Mouse (Mus musculus) midbrain, embryonic 14.5 days (tissue): ENCODE measurements around the gene Ankrd17. TPM values are rescaled to one million over a fixed set of nuclear protein-coding genes. Genes with fewer than 3 reads are reported as not detected.

ENCODE experiments used
- ATAC-seq: fragments of 200-750 bp; cut with Nextera tagmentation; 2 replicates; pipeline ENCODE4 v1.8.0; 2017; ENCODE audit warnings: moderate number of reproducible peaks, moderate library complexity; ENCODE audit not compliant: low FRiP score, low TSS enrichment
- DNase-seq: peaks from one replicate; pipeline ENCODE4 v3.0.0-alpha.2; 2015
- H3K27ac ChIP-seq: fragments of 300-500 bp; sonication (generic); replicated peaks from 2 replicates; pipeline ENCODE4 v1.5.1; 2014; ENCODE audit warnings: mild to moderate bottlenecking, low read depth, low read length, moderate library complexity
- H3K27me3 ChIP-seq: fragments of 300-500 bp; sonication (generic); 2 replicates; pipeline ENCODE4 v1.6.1; 2014; ENCODE audit warnings: low read length, control low read depth, mixed read lengths; ENCODE audit not compliant: control insufficient read depth, insufficient read depth
- H3K36me3 ChIP-seq: fragments of 300-500 bp; sonication (generic); 2 replicates; pipeline ENCODE4 v1.6.1; 2014; ENCODE audit warnings: low read length, control low read depth; ENCODE audit not compliant: control insufficient read depth, insufficient read depth
- H3K4me1 ChIP-seq: fragments of 300-500 bp; sonication (generic); 2 replicates; pipeline ENCODE4 v1.6.1; 2014; ENCODE audit warnings: mild to moderate bottlenecking, antibody characterized with exemption, low read length, control low read depth; ENCODE audit not compliant: control insufficient read depth, insufficient read depth
- H3K4me2 ChIP-seq: fragments of 300-500 bp; sonication (generic); 2 replicates; pipeline ENCODE4 v1.6.1; 2014; ENCODE audit warnings: mild to moderate bottlenecking, low read length, moderate library complexity
- H3K4me3 ChIP-seq: fragments of 300-500 bp; sonication (generic); replicated peaks from 2 replicates; pipeline ENCODE4 v1.5.1; 2014; ENCODE audit warnings: low read depth, low read length
- H3K9ac ChIP-seq: fragments of 300-500 bp; sonication (generic); replicated peaks from 2 replicates; pipeline ENCODE4 v1.6.1; 2014; ENCODE audit warnings: mild to moderate bottlenecking, low read length, moderate library complexity
- H3K9me3 ChIP-seq: fragments of 300-500 bp; sonication (generic); 2 replicates; pipeline ENCODE4 v1.6.1; 2016; ENCODE audit warnings: low read length, control low read depth, mixed read lengths; ENCODE audit not compliant: control insufficient read depth
- WGBS: fragments of 180-500 bp; shearing (Covaris S2); extraction: QIAGEN DNeasy Blood & Tissue Kit; methylation state at CpG from one replicate; pipeline ENCODE4 v1.1.7; 2014; 5-methylcytosine and 5-hydroxymethylcytosine counted together
- polyA plus RNA-seq: library from polyadenylated mRNA; unstranded; fragments of >200 nt; fragmentation: Nextera tagmentation; extraction: Ambion mirVana; gene quantifications from 2 replicates; pipeline ENCODE4 v1.2.1, GENCODE M21; 2014

Gene Ankrd17
- polyA plus RNA-seq, 1 experiment from 2014 or later: 39.2 TPM

DNA sequence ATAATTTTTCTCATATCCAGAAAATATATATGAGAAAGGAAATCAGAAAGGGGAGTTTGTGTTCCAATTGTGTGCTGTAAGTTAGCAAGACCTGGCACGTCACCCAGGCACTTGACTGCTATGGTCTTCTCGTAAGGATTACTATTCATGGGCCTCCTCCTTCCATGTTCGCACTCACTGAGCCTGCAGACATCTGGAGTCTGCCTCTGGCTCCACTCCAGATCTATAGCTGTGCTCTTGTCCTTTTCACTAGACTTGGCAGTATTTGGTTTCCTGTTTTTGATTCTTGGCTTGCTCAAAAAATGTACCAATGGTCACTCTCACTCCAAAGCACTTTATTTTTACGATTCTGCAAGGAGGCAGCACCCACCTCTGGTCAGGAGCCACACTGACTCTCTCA, 15.1 kb upstream of the Ankrd17 start:
- Histone ChIP-seq H3K27ac (no peak overlapping the region), H3K27me3 (no peaks in the 10 kb centered on the region), H3K4me1 (no peaks in the 10 kb centered on the region), H3K36me3 (no peaks in the 10 kb centered on the region), H3K4me2 (no peak overlapping the region), H3K9me3 (0 out of 2 replicates have a peak, but pooled peaks cover 3% of the 10 kb centered on the region), H3K9ac (no peak overlapping the region), H3K4me3 (no peak overlapping the region)
- WGBS: 71% methylated on average over 4 of the region's 4 CpGs
- no peak for DNase-seq
- no peak for ATAC-seq

DNA sequence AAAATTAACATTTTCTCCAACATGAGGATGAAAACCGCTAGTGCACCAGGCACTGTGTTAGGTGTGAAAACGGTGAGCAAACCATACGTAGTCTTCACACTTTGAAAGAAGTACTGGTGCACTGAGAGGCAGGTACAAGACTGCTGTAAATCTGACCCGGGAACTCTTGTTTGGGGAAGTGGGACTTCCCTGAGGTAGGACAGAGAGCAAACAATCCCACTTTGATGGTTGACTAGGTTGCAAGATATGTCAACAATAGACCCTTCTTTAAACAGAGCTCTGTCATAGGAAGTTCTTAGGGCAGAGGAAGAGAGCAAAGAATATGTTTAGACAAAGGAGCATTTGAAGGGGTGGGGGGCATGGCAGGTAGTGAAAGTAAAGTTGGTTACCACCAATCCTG, 7.3 kb upstream of the Ankrd17 start:
- Histone ChIP-seq H3K36me3 (no peaks in the 10 kb centered on the region), H3K27ac (no peak overlapping the region), H3K4me1 (no peaks in the 10 kb centered on the region), H3K4me2 (no peak overlapping the region), H3K4me3 (no peak overlapping the region), H3K9me3 (no peaks in the 10 kb centered on the region), H3K27me3 (no peaks in the 10 kb centered on the region), H3K9ac (no peak overlapping the region)
- DNase-seq (no peak), ATAC-seq (no peak)
- 93% methylated on average over 4 of the region's 4 CpGs for WGBS

DNA sequence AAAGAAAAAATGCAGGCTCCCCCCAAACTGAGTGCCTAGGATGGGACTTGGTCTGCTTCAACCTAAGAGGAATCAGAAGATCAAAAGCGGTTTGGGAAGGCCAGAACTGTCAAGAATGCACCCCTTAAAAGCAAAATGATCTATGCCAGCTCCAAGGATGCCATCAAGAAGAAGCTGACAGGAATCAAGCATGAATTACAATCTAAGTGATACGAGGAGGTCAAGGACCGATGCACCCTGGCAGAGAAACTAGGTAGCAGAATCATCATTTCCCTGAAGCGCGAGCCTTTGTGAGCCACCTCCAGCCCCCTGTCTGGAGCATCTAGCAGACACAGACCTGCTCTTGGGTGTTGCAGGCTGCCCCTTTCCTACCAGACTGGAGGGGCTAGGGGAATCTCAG, 4.0 kb upstream of the Ankrd17 start:
- H3K4me1 ChIP-seq: no peaks in the 10 kb centered on the region
- H3K9ac ChIP-seq: no peak overlapping the region
- ATAC-seq: no peak
- no peak overlapping the region for H3K27ac ChIP-seq
- no peak overlapping the region for H3K4me3 ChIP-seq
- no peak for DNase-seq
- no peaks in the 10 kb centered on the region for H3K27me3 ChIP-seq
- no peaks in the 10 kb centered on the region for H3K9me3 ChIP-seq
- H3K4me2 ChIP-seq: no peak overlapping the region
- 85% methylated on average over 5 of the region's 5 CpGs for WGBS
- H3K36me3 ChIP-seq: no peaks in the 10 kb centered on the region

DNA sequence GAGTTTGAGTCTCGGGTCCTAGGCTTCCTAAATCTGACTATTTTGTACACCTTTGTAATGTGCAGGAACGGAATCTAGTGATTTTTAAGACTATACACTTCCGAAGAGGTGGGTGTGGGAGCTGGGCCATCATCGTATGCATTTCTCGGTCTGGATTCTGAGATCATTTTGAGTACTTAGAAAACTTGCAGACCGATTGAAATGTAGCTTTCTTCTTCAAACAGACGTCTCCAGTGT, 608 bp upstream of the Ankrd17 start, which contains the start of gene Gm9958:
TSS of gene Gm9958 (plus strand) at position 138 of the 237 bp plus-strand sequence.
- H3K9ac ChIP-seq: peak within 1 kb of the TSS; percentile 91
- ATAC-seq (no peak), DNase-seq (no peak)
- peak within 1 kb of the TSS; percentile 99 for H3K27ac ChIP-seq
- H3K27me3 ChIP-seq: no peaks in the 10 kb centered on the region
- H3K4me2 ChIP-seq: peak within 1 kb of the TSS; percentile 71
- no peaks in the 10 kb centered on the region for H3K9me3 ChIP-seq
- 3% methylated on average over 7 of the region's 7 CpGs for WGBS
- H3K36me3 ChIP-seq: no peaks in the 10 kb centered on the region
- H3K4me3 ChIP-seq: peak within 1 kb of the TSS; percentile 90
- H3K4me1 ChIP-seq: peaks cover 19% of the 10 kb centered on the region

DNA sequence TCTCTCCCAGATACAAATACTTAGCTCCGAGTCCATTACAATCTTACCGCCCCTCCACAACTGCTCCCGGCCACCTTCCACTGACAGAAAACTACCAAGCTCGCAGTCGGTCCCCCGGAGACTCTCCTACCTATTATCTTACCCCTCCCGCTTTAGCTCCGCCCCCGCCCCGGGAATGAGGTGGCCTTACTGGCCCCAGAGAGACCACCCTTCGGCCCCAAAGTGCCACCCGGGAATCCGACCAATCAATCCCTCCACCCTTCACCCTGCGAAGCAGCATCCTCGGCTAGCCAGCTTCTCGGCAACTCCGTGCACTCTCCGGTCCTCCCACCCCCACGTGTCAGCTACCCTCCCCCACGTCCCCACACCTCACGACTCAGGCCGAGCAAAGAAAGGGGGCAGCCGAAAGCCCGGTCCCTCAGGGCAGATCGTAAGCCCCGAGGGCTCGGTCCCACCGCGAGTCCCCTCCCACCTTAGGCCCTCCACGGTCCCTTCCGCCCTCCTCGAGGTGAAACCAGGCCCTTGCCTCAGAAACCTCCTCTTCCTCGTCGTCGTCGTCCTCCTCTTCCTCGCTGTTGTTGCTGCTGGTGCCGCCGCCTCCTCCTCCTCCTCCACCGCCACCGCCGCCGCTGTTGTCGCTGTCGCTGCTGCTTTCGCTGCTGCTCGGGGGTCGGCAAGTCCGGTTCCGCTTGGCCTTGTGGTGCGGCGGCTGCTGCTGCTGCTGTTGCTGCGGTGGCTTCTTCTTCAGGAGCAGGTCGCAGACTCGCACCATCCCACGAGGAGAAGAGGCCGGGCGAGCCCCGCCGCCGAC, 1.0 kb downstream of the Ankrd17 start:
- Histone ChIP-seq H3K4me2 (peak overlapping the region; percentile 65), H3K9me3 (no peaks in the 10 kb centered on the region), H3K27me3 (no peaks in the 10 kb centered on the region), H3K27ac (peak overlapping the region; percentile 99), H3K9ac (peak overlapping the region; percentile 91), H3K36me3 (no peaks in the 10 kb centered on the region), H3K4me1 (peaks cover 19% of the 10 kb centered on the region), H3K4me3 (peak overlapping the region; percentile 90)
- DNase-seq (peak; percentile 62), ATAC-seq (peak; percentile 41)
- WGBS: under 1% methylated on average over 57 of the region's 61 CpGs

DNA sequence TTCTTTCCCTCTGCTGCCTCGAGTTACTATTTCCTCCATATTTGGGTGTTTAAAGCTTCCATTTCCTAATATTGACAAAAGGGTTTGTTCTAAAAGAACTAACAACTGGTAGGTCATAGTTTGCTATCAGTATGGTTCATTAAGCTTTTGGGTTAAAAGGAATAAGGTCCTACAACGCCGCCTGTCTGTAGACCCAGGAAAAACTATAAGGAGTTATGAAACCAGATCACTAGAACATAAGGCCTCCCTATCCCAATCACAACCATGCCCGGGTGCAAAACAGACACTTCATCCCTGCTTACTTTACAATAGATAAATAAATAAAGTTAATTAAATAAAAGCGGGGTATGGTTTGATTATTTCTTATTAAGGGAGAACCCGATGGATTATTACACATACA, 1.9 kb downstream of the Ankrd17 start:
- peak overlapping the region; percentile 90 for H3K4me3 ChIP-seq
- ATAC-seq (no peak), DNase-seq (peak; percentile 79)
- H3K9ac ChIP-seq: peak overlapping the region; percentile 91
- H3K9me3 ChIP-seq: no peaks in the 10 kb centered on the region
- H3K4me1 ChIP-seq: peaks cover 19% of the 10 kb centered on the region
- 5% methylated on average over 6 of the region's 6 CpGs for WGBS
- peak overlapping the region; percentile 65 for H3K4me2 ChIP-seq
- no peaks in the 10 kb centered on the region for H3K27me3 ChIP-seq
- no peaks in the 10 kb centered on the region for H3K36me3 ChIP-seq
- H3K27ac ChIP-seq: no peak overlapping the region

DNA sequence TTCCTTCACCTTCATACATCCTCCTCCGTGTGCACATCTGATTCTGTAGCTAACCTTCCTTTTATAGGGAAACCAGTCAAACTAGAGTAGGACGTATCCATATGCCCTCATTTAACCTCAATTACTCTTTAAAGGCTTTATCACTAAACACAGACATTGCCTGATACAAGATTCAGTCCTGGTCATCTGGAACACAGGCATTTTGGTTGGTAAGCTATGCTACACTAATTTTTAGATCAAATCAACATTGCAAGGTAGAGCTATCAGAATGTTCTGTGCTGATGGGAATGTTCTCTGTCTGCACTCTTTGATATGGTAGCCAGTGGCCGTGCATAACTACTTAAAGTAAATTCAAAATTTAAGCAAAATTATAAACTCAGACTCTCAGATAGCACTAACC, 10.6 kb downstream of the Ankrd17 start:
- Histone ChIP-seq H3K4me2 (no peak overlapping the region), H3K27ac (no peak overlapping the region), H3K9me3 (no peaks in the 10 kb centered on the region), H3K4me3 (no peak overlapping the region), H3K36me3 (0 out of 2 replicates have a peak, but pooled peaks cover 4% of the 10 kb centered on the region), H3K27me3 (no peaks in the 10 kb centered on the region), H3K9ac (no peak overlapping the region), H3K4me1 (no peaks in the 10 kb centered on the region)
- 90% methylated on average over 3 of the region's 3 CpGs for WGBS
- DNase-seq (no peak), ATAC-seq (no peak)

DNA sequence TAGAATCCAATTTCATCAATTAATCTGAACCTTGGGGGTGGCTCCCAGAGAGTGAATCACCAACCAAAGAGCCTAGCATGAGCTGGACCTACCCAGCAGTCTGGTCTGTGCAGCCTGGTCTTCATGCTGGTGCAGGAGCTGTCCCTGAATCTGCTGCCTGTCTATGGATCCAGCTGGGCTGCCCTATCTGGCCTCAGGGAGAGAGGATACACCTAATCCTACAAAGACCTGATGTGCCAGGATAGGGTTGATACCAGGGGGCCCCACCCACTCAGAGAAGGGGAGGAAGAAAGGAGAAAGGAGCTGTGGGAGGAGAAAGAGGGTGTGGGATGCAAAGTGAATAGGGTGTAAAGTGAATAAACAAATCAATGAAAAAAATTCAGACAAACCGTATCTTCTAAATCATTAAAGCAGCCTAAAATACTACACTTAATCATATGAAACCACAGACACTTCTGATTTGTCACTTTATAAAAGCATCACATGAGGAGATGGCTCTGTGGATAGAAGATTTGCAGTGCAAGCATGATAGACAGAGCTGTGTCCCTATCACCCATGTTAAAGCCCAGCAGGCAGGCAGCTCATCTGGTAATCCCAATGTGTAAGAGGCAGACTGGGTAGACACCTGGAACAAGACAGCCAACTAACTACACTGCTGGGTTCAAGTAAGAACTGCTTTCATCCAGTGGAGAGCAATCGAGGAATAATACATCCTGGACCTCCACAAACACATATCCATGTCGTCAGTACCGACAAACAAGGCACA, 12.6 kb downstream of the Ankrd17 start:
- no peak overlapping the region for H3K4me2 ChIP-seq
- ATAC-seq: no peak
- H3K9me3 ChIP-seq: no peaks in the 10 kb centered on the region
- no peaks in the 10 kb centered on the region for H3K4me1 ChIP-seq
- 0 out of 2 replicates have a peak, but pooled peaks cover 3% of the 10 kb centered on the region for H3K36me3 ChIP-seq
- H3K27ac ChIP-seq: no peak overlapping the region
- H3K4me3 ChIP-seq: no peak overlapping the region
- DNase-seq: no peak
- no peak overlapping the region; the same call in 1 of the 2 replicates for H3K9ac ChIP-seq
- no peaks in the 10 kb centered on the region for H3K27me3 ChIP-seq
- WGBS: 97% methylated on average over 4 of the region's 4 CpGs

DNA sequence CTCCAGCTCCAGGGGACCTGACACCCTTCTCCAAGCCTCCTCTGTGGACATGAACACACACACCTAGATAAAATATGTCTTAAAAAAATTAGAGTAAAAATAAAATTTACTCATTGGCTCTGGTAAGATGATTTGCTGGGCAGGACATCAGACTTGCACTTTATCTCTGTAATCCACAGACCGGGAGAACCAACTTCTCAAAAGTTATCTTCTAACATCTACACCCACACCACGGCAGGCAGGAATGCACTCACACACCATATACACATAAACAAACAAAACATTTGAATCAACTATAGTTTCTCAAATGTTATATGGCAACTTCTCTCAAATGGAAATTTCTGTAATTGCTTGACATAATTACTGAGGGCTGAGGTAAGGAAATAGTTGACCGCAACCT, 19.5 kb downstream of the Ankrd17 start:
- no peak overlapping the region for H3K9ac ChIP-seq
- no peaks in the 10 kb centered on the region for H3K9me3 ChIP-seq
- no peak overlapping the region for H3K4me3 ChIP-seq
- DNase-seq (no peak), ATAC-seq (no peak)
- H3K4me2 ChIP-seq: no peak overlapping the region
- no peaks in the 10 kb centered on the region for H3K36me3 ChIP-seq
- no peaks in the 10 kb centered on the region for H3K27me3 ChIP-seq
- H3K4me1 ChIP-seq: no peaks in the 10 kb centered on the region
- H3K27ac ChIP-seq: no peak overlapping the region
- 97% methylated on average over 3 of the region's 3 CpGs for WGBS
